Mouse (Mus musculus) yolk sac, embryonic 10.5 days (tissue): Measurements from ENCODE around the gene Hes3.

Source experiments
- DNase-seq: peaks from one replicate; pipeline ENCODE4 v3.0.0-alpha.2; 2017; ENCODE audit warnings: low spot score

Gene Hes3

GRCm38 (mm10) chr4:152304685-152305084 lies 13.2 kb upstream of the Hes3 start:
- no peak for DNase-seq

- DNase-seq: no peak
These were observed 11.7 kb upstream of the Hes3 start for GRCm38 (mm10) chr4:152303172-152303571.

GRCm38 (mm10) chr4:152302012-152302411 lies 10.6 kb upstream of the Hes3 start:
- DNase-seq: no peak

DNA sequence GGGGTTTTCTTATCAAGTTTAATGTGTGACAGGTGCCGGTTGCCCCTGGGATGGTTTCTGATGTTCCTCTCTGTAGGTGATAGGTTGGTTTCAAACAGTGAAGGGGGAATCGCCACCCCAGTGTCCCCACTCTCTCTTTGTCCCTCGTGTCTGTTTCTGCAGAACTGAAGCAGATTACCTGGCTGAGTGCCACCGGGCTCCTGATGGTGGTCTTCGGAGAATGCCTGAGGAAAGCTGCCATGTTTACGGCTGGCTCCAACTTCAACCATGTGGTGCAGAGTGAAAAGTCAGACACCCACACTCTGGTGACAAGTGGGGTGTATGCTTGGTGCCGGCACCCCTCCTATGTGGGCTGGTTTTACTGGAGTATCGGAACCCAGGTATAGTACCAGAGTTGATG lies 8.9 kb upstream of the Hes3 start:
- DNase-seq: no peak

- no peak for DNase-seq
These were observed 7.4 kb upstream of the Hes3 start for GRCm38 (mm10) chr4:152298836-152299235.

DNA sequence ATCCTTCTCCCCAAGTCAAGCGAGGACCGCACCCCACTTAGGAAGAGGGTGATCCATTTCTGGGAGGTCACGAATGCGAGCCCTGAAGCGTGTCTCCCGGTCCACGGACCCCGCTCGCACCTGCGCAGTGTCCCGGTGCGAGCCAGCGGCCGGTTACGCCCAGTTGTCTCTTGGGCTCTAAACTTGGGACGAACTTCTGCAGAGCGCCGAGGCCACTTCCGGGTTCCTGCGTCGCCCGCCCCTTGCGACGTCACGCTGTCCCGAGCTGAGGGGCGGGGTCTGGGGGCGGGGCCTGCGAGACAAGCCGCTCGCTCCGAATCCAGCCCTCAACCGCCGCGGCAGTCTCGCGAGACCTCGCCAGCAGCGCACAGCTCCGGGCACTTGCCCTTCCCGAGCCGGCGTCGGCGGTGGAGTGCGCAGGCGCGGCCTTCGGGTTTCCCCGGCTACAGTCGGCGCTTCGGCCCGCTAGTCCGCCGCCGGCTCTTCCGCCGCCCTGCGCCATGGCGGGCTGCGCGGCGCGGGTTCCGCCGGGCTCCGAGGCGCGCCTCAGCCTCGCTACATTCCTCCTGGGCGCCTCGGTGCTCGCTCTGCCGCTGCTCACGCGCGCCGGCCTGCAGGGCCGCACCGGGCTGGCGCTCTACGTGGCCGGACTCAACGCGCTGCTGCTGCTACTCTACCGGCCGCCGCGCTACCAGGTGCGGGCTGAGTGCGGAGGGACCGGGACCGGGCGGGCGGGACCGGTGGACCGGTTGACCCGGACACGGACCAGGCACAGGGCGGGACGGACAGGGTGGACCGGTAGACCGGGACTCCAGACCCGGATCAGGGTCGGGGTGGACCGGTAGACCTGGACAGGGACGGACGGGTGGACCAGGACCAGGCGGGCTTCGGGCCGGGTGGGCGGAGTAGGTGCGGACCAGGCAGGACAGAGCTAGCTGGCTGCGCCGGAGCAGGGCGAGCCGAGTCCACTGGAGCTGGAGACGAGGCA lies 5.7 kb upstream of the Hes3 start, which contains the start of gene Icmt:
Icmt (plus strand) TSS at position 354 of the 988 bp plus-strand sequence.
- DNase-seq: peak; percentile 99

DNA sequence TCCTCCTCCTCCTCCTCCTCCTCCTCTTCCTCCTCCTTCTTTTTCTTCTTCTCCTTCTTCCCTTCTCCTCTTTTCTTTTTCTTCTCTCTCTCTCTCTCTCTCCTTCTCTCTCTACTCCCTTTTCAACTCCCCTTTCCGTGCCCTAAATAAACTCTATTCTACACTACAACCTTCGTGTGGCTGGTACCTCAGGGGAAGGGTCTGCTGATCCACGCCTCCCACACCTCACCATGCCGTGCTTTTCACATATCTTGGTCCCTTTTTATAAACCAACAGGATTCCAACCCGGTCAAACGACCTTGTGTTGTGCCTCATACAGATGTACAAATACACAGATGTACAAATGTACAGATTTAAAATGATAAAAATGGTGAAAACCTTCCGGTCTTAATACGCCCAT lies 4.9 kb upstream of the Hes3 start:
- DNase-seq: no peak

GRCm38 (mm10) chr4:152295916-152296315 lies 4.5 kb upstream of the Hes3 start:
- no peak for DNase-seq

DNA sequence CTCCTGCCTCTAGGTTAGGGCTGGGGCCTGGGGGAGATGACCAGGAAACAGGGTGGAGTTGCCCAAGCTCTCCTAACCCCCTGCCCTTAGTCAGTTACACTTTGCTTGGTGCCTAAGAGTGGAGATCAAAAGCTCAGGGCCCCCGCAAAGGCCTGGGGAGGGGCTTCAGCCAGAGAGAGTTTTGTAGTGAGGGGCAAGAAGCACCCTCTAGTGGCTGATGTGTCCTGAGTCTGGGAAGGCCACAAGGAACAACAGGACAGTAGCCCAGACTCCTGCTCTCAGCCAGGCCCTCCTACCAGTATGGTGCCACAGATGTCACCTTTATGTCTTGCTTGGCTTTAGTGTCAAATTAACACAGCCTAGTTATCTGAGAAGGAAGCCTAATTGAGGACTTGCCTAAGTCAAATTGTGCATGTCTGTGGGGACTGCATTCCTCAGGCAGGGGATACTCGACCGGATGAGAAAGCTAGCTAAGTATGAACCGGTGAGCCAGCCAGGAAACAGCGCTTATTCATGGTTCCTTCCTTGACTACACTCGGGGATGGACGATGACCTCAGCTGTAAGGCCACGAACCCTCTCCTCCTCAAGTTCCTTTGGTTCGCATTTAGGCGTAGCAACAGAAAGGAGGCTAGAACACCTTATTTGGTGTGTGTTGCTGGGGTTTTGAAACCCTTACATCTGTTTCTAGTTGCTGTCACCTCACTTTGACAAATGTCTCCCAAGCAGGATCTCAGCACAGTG lies 2.9 kb upstream of the Hes3 start:
- no peak for DNase-seq

DNA sequence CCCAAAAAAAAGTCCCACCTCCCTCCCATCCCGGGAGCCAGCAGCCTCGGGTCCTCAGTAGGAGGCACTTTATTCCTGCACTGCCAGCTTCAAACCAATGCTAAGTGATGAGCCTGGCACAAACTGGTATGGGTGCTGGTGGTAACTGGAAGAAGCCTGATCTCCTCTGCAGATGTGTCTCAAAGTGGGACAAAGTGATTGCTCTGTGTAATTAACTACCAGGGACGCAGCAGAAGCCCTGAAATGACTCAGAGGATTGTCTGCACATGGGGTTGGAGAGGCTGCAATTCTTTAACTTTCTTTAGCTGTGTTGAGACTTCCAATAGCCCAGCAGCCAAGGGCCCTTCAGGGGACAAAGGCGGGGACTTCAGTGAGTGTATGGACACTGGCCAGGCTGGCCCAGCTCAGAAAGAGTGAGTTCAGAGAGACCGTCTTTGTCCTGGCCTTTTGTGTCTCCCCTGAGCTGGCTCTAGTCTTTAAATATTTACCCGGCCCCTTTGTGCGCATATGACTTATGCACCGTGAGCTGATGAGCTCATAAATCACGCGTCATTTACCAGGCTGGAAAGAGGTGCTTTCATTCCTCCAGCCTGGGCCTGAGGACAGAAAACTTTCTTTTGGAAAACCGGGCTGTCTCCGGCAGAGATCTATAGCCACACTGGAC lies 772 bp upstream of the Hes3 start:
- no peak for DNase-seq

DNA sequence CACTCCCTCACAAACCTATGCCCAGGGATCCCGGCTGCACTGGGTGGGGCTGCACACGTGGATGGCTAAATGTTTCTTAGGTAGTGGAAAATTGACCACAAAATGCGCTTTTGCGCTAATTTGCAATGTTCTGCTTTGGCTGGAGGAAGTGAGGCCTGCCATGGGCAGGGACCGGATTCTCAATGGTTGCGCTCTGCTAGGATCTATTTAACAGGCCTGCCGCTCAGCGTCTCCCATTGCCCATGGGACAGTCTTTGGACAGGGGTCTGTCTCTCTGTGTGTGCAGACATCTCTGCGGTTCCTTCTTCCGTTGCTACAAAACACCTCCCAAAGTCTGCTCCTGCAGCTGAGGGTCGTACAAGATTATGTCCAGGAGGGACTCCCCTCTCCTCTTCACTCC lies 471 bp downstream of the Hes3 start:
- DNase-seq: no peak

DNA sequence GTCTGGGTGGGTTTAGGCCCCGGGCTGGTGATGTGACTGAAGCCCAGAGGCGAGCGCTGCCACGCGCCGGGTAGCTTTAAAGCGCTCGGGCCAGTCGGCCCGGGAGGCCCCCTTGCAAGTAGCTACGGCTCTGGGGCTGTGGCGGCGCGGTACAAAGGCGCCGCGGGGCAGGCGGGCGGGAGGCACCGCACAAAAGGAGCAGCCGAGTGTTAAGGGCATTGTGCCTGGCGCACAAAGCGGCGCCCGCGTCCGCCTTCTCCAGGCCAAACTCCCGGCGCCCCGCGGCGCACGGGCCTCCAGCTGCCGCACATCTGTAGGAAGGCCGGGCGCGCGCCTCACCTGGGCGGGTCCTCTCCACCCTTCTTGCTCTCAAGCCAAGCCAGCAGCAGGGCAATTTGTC lies 1.1 kb downstream of the Hes3 start:
- DNase-seq: no peak

- DNase-seq: no peak
These were observed 3.0 kb downstream of the Hes3 start for GRCm38 (mm10) chr4:152288398-152288945.

DNA sequence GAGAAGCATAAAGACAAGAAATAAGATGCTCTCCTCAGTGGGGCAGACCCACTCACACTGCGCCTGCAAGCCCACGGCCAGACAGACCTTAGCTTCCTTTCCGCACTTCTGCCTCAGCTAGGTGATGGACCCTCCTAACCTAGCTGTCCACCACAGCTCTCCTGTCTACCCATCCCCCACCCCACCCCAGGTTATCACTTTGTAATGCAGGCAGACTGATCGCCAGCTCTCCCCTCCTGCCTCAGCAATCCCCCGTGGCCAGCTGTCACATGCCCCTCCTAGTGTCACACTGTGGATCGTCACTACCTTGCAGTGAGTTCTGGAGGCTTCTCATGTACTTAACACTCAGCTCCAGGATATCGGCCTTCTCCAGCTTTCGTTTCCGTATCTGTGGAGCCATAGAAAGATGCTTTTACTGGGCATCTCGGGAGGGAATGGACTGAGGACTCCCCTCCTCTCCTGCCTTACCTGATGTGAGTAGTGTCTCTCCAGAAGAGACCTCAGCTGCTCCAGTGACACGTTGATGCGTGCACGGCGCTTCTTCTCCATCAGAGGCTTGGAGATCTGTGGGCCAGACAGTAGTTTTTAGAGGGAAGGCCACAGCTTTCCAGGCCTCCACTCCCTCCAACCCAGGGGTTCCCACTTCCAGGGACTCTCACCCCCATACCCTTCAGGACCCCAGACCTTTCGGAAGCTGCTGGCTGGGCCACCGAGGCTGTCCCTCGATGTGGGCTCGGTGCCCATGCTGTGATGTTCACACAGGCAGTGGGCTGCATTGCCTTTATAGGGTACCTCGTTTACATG lies 3.9 kb downstream of the Hes3 start:
- no peak for DNase-seq

GRCm38 (mm10) chr4:152286887-152287286 lies 4.6 kb downstream of the Hes3 start:
- DNase-seq: peak; percentile 48

GRCm38 (mm10) chr4:152286183-152286582 lies 5.3 kb downstream of the Hes3 start:
- DNase-seq: no peak

GRCm38 (mm10) chr4:152285505-152285904 lies 6.0 kb downstream of the Hes3 start:
- DNase-seq: no peak

DNA sequence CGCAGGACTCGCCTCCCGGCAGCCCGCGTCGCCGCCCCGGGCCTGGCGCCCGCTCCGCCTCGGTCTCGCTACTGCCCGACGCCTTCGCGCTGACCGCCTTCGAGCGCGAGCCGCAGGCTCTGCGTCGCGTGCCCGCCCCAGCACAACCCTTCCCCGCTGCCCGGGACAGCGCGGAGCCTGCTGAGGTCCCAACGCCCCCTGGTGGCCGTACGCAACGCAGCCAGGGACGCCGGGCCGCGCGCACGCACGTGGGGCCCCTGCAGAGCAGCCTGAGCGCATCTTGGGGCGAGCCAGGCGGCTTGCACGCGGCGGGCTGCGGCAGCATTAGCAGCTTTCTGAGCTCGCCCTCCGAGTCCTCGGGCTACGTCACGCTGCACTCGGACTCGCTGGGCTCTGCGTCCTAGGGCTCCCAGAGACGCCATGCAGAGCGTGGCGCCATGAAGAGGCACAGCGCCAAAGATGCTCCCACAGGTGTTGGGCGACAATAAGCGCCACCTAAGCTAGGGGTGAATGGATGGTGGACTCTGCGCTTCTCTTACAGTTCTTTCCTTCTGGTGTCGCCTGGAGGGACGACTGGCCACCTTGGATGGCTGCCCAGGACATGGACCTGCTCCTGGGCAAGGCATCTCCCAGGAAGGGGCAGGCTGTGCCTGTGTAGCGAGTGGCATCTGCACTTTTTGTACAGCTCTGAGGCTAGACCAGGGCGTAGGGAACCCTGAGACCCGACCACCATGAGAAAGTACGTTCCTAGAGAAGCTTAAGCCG lies 8.1 kb downstream of the Hes3 start:
- DNase-seq: peak; percentile 73

DNA sequence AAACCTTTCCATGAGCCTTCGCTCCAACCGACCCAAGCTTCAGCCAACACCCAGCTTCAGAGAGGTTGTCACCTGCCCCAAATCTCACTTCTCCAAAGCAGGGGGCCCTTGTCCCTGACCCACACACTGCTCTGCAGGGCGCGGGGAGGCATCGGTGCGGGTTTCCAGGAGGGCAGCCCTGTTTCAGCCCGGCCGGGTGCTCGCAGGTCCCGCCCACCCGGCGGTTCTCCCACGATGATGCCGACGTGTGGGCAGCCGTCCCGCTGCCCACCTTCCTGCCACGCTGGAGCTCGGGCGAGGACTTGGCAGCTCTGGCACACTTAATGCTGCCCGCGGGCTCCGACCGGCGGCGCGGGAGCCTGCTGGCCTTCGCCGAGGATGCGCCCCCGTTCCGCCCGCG lies 8.7 kb downstream of the Hes3 start:
- no peak for DNase-seq

- DNase-seq: no peak
These were observed 9.9 kb downstream of the Hes3 start for GRCm38 (mm10) chr4:152281601-152282000.

DNA sequence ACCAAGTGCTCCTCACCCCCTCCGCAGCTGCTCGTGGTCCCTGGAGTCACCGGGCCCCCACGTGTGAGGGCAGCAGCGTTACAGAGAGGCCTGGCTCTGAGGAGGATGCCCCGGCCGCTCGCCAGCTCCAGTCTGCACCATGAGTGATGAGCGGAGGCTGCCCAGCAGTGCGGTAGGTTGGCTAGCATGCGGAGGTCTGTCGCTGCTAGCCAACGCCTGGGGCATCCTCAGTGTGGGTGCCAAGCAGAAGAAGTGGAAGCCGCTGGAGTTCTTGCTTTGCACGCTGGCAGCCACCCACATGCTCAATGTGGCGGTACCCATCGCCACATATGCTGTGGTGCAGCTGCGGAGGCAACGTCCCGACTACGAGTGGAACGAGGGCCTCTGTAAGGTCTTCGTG lies 12.5 kb downstream of the Hes3 start:
- DNase-seq: no peak
